Mouse (Mus musculus) CH12.LX (cell line): Measurements from ENCODE around the gene Rgs3. TPM values are rescaled to one million over a fixed set of nuclear protein-coding genes. Genes with fewer than 3 reads are reported as not detected.

ENCODE experiments used
- DNase-seq: peaks from one replicate; pipeline ENCODE4 v3.0.0-alpha.2; 2013; ENCODE audit errors: extremely low read depth
- H3K27ac ChIP-seq: 2 replicates; pipeline ENCODE4 v1.5.1; 2012; ENCODE audit warnings: low read depth, mild to moderate bottlenecking, control low read depth, moderate library complexity; ENCODE audit not compliant: insufficient read depth
- H3K27me3 ChIP-seq: replicated peaks from 2 replicates; pipeline ENCODE3; 2012; ENCODE audit warnings: inconsistent platforms
- H3K36me3 ChIP-seq, 2 experiments: replicated peaks in 1 of 2; 2 replicates each; pipeline versions ENCODE3 to v1.6.1; 2012; ENCODE audit warnings: inconsistent platforms in 1 of 2, low read length in 1 of 2, mild to moderate bottlenecking in 1 of 2, mixed read lengths in 1 of 2, moderate library complexity in 1 of 2; ENCODE audit not compliant: control insufficient read depth in 1 of 2, insufficient read depth in 1 of 2
- H3K4me1 ChIP-seq, 2 experiments: 2 replicates each; pipeline ENCODE4 v1.6.1; 2012; ENCODE audit warnings: inconsistent platforms in 1 of 2, moderate library complexity in 1 of 2; ENCODE audit not compliant: insufficient read depth in 2 of 2, control insufficient read depth in 1 of 2
- H3K4me2 ChIP-seq: 2 replicates; pipeline ENCODE4 v1.6.1; 2012; ENCODE audit warnings: low read depth, mild to moderate bottlenecking, control low read depth; ENCODE audit not compliant: poor library complexity, insufficient read depth, severe bottlenecking
- H3K4me3 ChIP-seq, 3 experiments: fragments of 150-350 bp in 1 of 3; sonication (generic) in 1 of 3; replicated peaks in 1 of 3; 2 replicates each; pipeline versions ENCODE3 to v1.5.1; 2011 to 2012; ENCODE audit warnings: low read depth in 2 of 3, low read length in 2 of 3, mild to moderate bottlenecking in 2 of 3, moderate library complexity in 2 of 3, control low read depth in 1 of 3, improper control_type of control experiment in 1 of 3, inconsistent platforms in 1 of 3, mixed read lengths in 1 of 3; ENCODE audit not compliant: poor library complexity in 1 of 3
- H3K79me2 ChIP-seq: replicated peaks from 2 replicates; pipeline ENCODE4 v1.6.1; 2012; ENCODE audit warnings: mild to moderate bottlenecking, moderate library complexity; ENCODE audit not compliant: control insufficient read depth, poor library complexity, insufficient read depth, severe bottlenecking; ENCODE audit errors: extremely low read depth
- H3K9ac ChIP-seq: 2 replicates; pipeline ENCODE4 v1.6.1; 2012; ENCODE audit warnings: low read depth, mild to moderate bottlenecking, control low read depth, moderate library complexity; ENCODE audit not compliant: insufficient read depth
- H3K9me3 ChIP-seq: replicated peaks from 2 replicates; pipeline ENCODE3; 2012; ENCODE audit warnings: low read length, inconsistent platforms, mixed read lengths
- BHLHE40 ChIP-seq: IDR thresholded peaks from 2 replicates; pipeline ENCODE4 v1.6.1; 2011; ENCODE audit warnings: mild to moderate bottlenecking, low read depth, low read length, improper control_type of control experiment
- CHD2 ChIP-seq: IDR thresholded peaks from 2 replicates; pipeline ENCODE4 v1.6.1; 2011; ENCODE audit warnings: low read length, improper control_type of control experiment
- ELF1 ChIP-seq: IDR thresholded peaks from 2 replicates; pipeline ENCODE4 v1.6.1; 2014; ENCODE audit warnings: low read depth, mild to moderate bottlenecking, inconsistent platforms, low read length, improper control_type of control experiment
- GABPA ChIP-seq: IDR thresholded peaks from 2 replicates; pipeline ENCODE4 v1.6.1; 2012; ENCODE audit warnings: low read depth, low read length, improper control_type of control experiment, inconsistent platforms; ENCODE audit not compliant: insufficient replicate concordance
- HCFC1 ChIP-seq: IDR thresholded peaks from 2 replicates; pipeline ENCODE4 v1.6.1; 2012; ENCODE audit warnings: low read depth, mild to moderate bottlenecking, inconsistent platforms, low read length, improper control_type of control experiment
- IRF4 ChIP-seq: IDR thresholded peaks from 2 replicates; pipeline ENCODE4 v1.6.1; 2014; ENCODE audit warnings: low read depth, mild to moderate bottlenecking, inconsistent platforms, low read length, improper control_type of control experiment
- JUN ChIP-seq: IDR thresholded peaks from 2 replicates; pipeline ENCODE4 v1.6.1; 2011; ENCODE audit warnings: low read depth, mild to moderate bottlenecking, low read length, improper control_type of control experiment, moderate library complexity; ENCODE audit not compliant: insufficient read depth
- JUND ChIP-seq: conservative IDR thresholded peaks from 2 replicates; pipeline ENCODE4 v1.6.1; 2011; ENCODE audit warnings: low read depth, low read length, improper control_type of control experiment
- KAT2A ChIP-seq: IDR thresholded peaks from 2 replicates; pipeline ENCODE4 v1.6.1; 2012; ENCODE audit warnings: low read length, improper control_type of control experiment, inconsistent platforms; ENCODE audit not compliant: insufficient replicate concordance
- MAFK ChIP-seq: IDR thresholded peaks from 2 replicates; pipeline ENCODE4 v1.6.1; 2011; ENCODE audit warnings: low read length, improper control_type of control experiment; ENCODE audit not compliant: insufficient replicate concordance
- MAX ChIP-seq: IDR thresholded peaks from 2 replicates; pipeline ENCODE4 v1.6.1; 2011; ENCODE audit warnings: low read length, improper control_type of control experiment
- MAZ ChIP-seq: IDR thresholded peaks from 2 replicates; pipeline ENCODE4 v1.6.1; 2012; ENCODE audit warnings: low read depth, mild to moderate bottlenecking, inconsistent platforms, low read length, improper control_type of control experiment, moderate library complexity
- MEF2A ChIP-seq: IDR thresholded peaks from 2 replicates; pipeline ENCODE4 v1.6.1; 2014; ENCODE audit warnings: low read depth, mild to moderate bottlenecking, inconsistent platforms, low read length, improper control_type of control experiment, borderline replicate concordance
- MXI1 ChIP-seq: IDR thresholded peaks from 2 replicates; pipeline ENCODE4 v1.6.1; 2011; ENCODE audit warnings: mild to moderate bottlenecking, low read depth, low read length, improper control_type of control experiment
- MYC ChIP-seq: IDR thresholded peaks from 2 replicates; pipeline ENCODE4 v1.6.1; 2011; ENCODE audit warnings: low read depth, mild to moderate bottlenecking, improper control_type of control experiment, low read length
- NELFE ChIP-seq: IDR thresholded peaks from 2 replicates; pipeline ENCODE4 v1.6.1; 2011; ENCODE audit warnings: low read depth, low read length, improper control_type of control experiment
- PAX5 ChIP-seq: IDR thresholded peaks from 2 replicates; pipeline ENCODE4 v1.6.1; 2012; ENCODE audit warnings: low read length, inconsistent platforms, mixed read lengths
- POLR2A ChIP-seq: IDR thresholded peaks from 2 replicates; pipeline ENCODE4 v1.6.1; 2011; ENCODE audit warnings: low read depth, mild to moderate bottlenecking, improper control_type of control experiment, low read length
- POLR2AphosphoS2 ChIP-seq: IDR thresholded peaks from 2 replicates; pipeline ENCODE4 v1.6.1; 2011; ENCODE audit warnings: low read depth, low read length, improper control_type of control experiment
- RAD21 ChIP-seq: IDR thresholded peaks from 2 replicates; pipeline ENCODE4 v1.6.1; 2011; ENCODE audit warnings: low read depth, mild to moderate bottlenecking, low read length, improper control_type of control experiment, moderate library complexity
- RCOR1 ChIP-seq: conservative IDR thresholded peaks from 2 replicates; pipeline ENCODE4 v1.6.1; 2012; ENCODE audit warnings: low read depth, mild to moderate bottlenecking, inconsistent platforms, low read length, improper control_type of control experiment
- SIN3A ChIP-seq: IDR thresholded peaks from 2 replicates; pipeline ENCODE4 v1.6.1; 2012; ENCODE audit warnings: low read length, improper control_type of control experiment, inconsistent platforms
- SMC3 ChIP-seq: IDR thresholded peaks from 2 replicates; pipeline ENCODE4 v1.6.1; 2011; ENCODE audit warnings: low read depth, low read length, improper control_type of control experiment
- TBP ChIP-seq: conservative IDR thresholded peaks from 2 replicates; pipeline ENCODE4 v1.6.1; 2011; ENCODE audit warnings: low read depth, low read length, improper control_type of control experiment
- UBTF ChIP-seq: IDR thresholded peaks from 2 replicates; pipeline ENCODE4 v1.6.1; 2012; ENCODE audit warnings: low read depth, mild to moderate bottlenecking, inconsistent platforms, low read length, improper control_type of control experiment, moderate library complexity
- ZC3H11A ChIP-seq: IDR thresholded peaks from 2 replicates; pipeline ENCODE4 v1.6.1; 2012; ENCODE audit warnings: low read depth, mild to moderate bottlenecking, inconsistent platforms, low read length, improper control_type of control experiment
- ZKSCAN1 ChIP-seq: IDR thresholded peaks from 2 replicates; pipeline ENCODE4 v1.6.1; 2012; ENCODE audit warnings: low read depth, inconsistent platforms, low read length, improper control_type of control experiment, borderline replicate concordance
- dilution Hi-C: fragments of 300-500 bp; cut with MboI; formaldehyde crosslinking; loops from 2 replicates; pipeline ENCODE4 v1.14.3; 2020; ENCODE audit warnings: low sequenced_read_pairs; ENCODE audit not compliant: extremely low pct_unique_long_range_greater_than_20kb, extremely low pct_ligation_motif_present
- in situ Hi-C: fragments of 300-500 bp; cut with MboI; formaldehyde crosslinking; loops from 3 replicates; pipeline ENCODE4 v1.14.3; 2019; ENCODE audit warnings: low sequenced_read_pairs, low pct_ligation_motif_present, low pct_unique_long_range_greater_than_20kb, mixed read lengths
- polyA plus RNA-seq: library from polyadenylated mRNA; unstranded; fragments of >175 nt; gene quantifications from 2 replicates; pipeline ENCODE4 v1.2.1, GENCODE M21; 2012; ENCODE audit warnings: low read depth; ENCODE audit not compliant: insufficient read length
- total RNA-seq, 2 experiments: library from RNA; depleted of rRNA; stranded (reverse); fragments of 300-350 nt in 1 of 2; fragments of >200 nt in 1 of 2; gene quantifications; 2 replicates each; pipeline ENCODE4 v1.2.3; 2012 to 2014

Gene Rgs3
- total and polyA plus RNA-seq, 3 experiments, result 3.3 to 6.0 (median 3.5) TPM

DNA sequence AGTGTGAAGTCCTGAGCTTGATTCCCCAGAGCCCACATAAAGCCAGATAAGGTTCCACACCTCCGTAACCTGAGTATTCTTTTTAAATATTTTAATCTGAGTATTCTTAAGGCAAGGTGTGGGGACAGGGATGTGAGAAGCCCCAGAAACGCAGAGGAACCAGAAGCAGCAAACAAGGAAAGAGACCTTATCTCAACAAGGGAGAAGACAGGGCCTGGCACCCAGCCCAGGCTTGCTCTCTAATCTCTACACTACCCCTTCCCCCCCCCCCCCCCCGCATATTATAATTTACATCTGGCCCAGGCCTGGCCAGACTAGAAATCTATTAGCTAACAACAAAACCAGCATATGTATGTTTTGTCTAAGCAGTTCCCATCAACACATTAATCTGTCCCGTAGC is 131.3 kb downstream of the Rgs3 start:
- peaks cover 0 to 52% of the 10 kb centered on the region in 2 experiments for H3K36me3 ChIP-seq
- no peak overlapping the region for H3K4me2 ChIP-seq
- dilution Hi-C loops, result no loop called here
- H3K9ac ChIP-seq, result no peak overlapping the region
- no peak for TF ChIP-seq SIN3A
- TF ChIP-seq HCFC1, result no peak
- TF ChIP-seq TBP, result no peak
- no peak for TF ChIP-seq SMC3
- TF ChIP-seq RAD21, result no peak
- no peak for TF ChIP-seq BHLHE40
- TF ChIP-seq JUN, result no peak
- TF ChIP-seq CHD2, result no peak
- no peak for TF ChIP-seq ZC3H11A
- no peak for TF ChIP-seq ZKSCAN1
- TF ChIP-seq RCOR1, result no peak
- TF ChIP-seq POLR2A, result no peak
- no peak for TF ChIP-seq MYC
- TF ChIP-seq MAX, result no peak
- TF ChIP-seq PAX5, result no peak
- TF ChIP-seq NELFE, result no peak
- no peak for TF ChIP-seq MEF2A
- in situ Hi-C loops, result no loop called here
- no peak overlapping the region for H3K4me3 ChIP-seq
- H3K79me2 ChIP-seq, result no peaks in the 10 kb centered on the region
- no peak overlapping the region for H3K27ac ChIP-seq
- H3K9me3 ChIP-seq, result no peaks in the 10 kb centered on the region
- peaks cover 18 to 50% of the 10 kb centered on the region in 2 experiments for H3K4me1 ChIP-seq
- no peaks in the 10 kb centered on the region for H3K27me3 ChIP-seq
- no peak for DNase-seq

DNA sequence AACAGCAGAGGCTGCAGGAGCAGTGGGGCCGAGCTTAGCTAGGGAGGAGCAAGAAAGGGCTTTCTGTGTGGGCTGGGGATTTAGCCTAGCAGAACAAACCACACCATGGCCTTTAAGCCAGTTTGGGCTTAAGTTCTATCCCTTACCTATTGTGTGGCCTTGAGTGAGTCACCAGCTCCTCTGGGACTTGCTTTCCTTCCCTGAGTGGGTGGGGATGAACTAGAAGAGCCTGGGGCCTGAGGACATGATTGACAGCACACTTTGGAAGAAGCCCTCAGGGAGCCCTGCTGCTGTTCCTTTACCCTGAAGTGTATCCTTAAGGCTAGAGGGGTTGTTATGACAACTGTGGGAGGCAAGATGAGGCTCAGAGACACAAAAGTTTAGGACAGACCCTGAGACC is 132.0 kb downstream of the Rgs3 start:
- Histone ChIP-seq H3K4me2 (no peak overlapping the region), H3K4me1 (peaks cover 12 to 44% of the 10 kb centered on the region in 2 experiments)
- TF ChIP-seq MXI1 (no peak), POLR2AphosphoS2 (no peak), ZKSCAN1 (no peak), KAT2A (no peak), ZC3H11A (no peak), MAX (no peak), UBTF (no peak), RCOR1 (no peak), ELF1 (no peak), MAZ (no peak), IRF4 (no peak), MEF2A (no peak), JUND (no peak), GABPA (no peak), MAFK (no peak), SIN3A (no peak)
- TF ChIP-seq, all 38 proteins: peak for 0
- no peaks in the 10 kb centered on the region for H3K79me2 ChIP-seq
- H3K27ac ChIP-seq, result no peak overlapping the region
- H3K9ac ChIP-seq, result no peak overlapping the region
- dilution Hi-C loops, result no loop called here
- in situ Hi-C loops, result no loop called here
- H3K9me3 ChIP-seq, result no peaks in the 10 kb centered on the region
- no peak overlapping the region for H3K4me3 ChIP-seq
- peaks cover 0 to 58% of the 10 kb centered on the region in 2 experiments for H3K36me3 ChIP-seq
- H3K27me3 ChIP-seq, result no peaks in the 10 kb centered on the region
- no peak for DNase-seq
